Mouse (Mus musculus): ENCODE results near the gene Crebl2. TPM values are rescaled to one million over a fixed set of nuclear protein-coding genes. Genes with fewer than 3 reads are reported as not detected.

Crebl2 gene
- total RNA-seq, 2 experiments from 2014 or later: 14.8 to 17.3 TPM

Other genes with a start within 250 kb of the Crebl2 start
- gene Mansc1, start 197.7 kb upstream of the Crebl2 start, total RNA-seq (2021): 1 to 10 TPM; 5.5 to 6.9 TPM
- gene Borcs5, start 190.6 kb upstream of the Crebl2 start, total RNA-seq (2021): 10 to 100 TPM; 11.3 to 14.4 TPM
- 10 to 100 TPM; 19.3 to 23.0 TPM for gene Dusp16, start 37.5 kb upstream of the Crebl2 start, total RNA-seq (2021)
- gene Gpr19, start 68.4 kb downstream of the Crebl2 start, total RNA-seq (2021): 10 to 100 TPM in 1 of 2 experiments, 1 to 10 TPM in 1; 7.9 to 11.1 TPM
- gene Cdkn1b, start 90.2 kb downstream of the Crebl2 start, total RNA-seq (2021): 10 to 100 TPM; 46.2 TPM
- gene Apold1, start 151.6 kb downstream of the Crebl2 start, total RNA-seq (2021): 10 to 100 TPM in 1 of 2 experiments, 1 to 10 TPM in 1; 6.7 to 38.4 TPM
- gene Ddx47, start 181.5 kb downstream of the Crebl2 start, total RNA-seq (2021): 10 to 100 TPM; 57.4 to 61.4 TPM
- gene Gprc5a, start 235.5 kb downstream of the Crebl2 start, total RNA-seq (2021): 1 to 10 TPM; 1.1 to 2.1 TPM

Data from adrenal gland, postnatal 10 days (tissue).